Mouse (Mus musculus): Measurements from ENCODE around the gene 4930435E12Rik.

Gene 4930435E12Rik

GRCm38 (mm10) chr16:38769529-38769928 is 59.0 kb downstream of the 4930435E12Rik start:
- DNase-seq (ENCODE audit: low read depth) = no peak

GRCm38 (mm10) chr16:38768386-38768785 is 60.2 kb downstream of the 4930435E12Rik start:
- DNase-seq (ENCODE audit: low read depth) = no peak

- no peak for DNase-seq (ENCODE audit: low read depth)
Measured at GRCm38 (mm10) chr16:38767761-38768160, 60.8 kb downstream of the 4930435E12Rik start.

- no peak for DNase-seq (ENCODE audit: low read depth)
Measured at GRCm38 (mm10) chr16:38766671-38767070, 61.9 kb downstream of the 4930435E12Rik start.

GRCm38 (mm10) chr16:38763508-38763907 is 65.0 kb downstream of the 4930435E12Rik start:
- no peak for DNase-seq (ENCODE audit: low read depth)

- DNase-seq (ENCODE audit: low read depth) = no peak
Measured at GRCm38 (mm10) chr16:38762401-38762800, 66.1 kb downstream of the 4930435E12Rik start.
